Mouse (Mus musculus) heart, embryonic 10.5 days (tissue): ENCODE results near the gene Yipf4. TPM values are rescaled to one million over a fixed set of nuclear protein-coding genes. Genes with fewer than 3 reads are reported as not detected.
"Not testable (repeated sequence)": the region's sequence is repeated elsewhere in the genome, so short reads cannot be mapped to it uniquely, and the experiment has no call there.

Source experiments
- DNase-seq: peaks from one replicate; pipeline ENCODE4 v3.0.0-alpha.2; 2017; ENCODE audit warnings: low spot score
- H3K27ac ChIP-seq: fragments of 300-500 bp; sonication (generic); 2 replicates; pipeline ENCODE4 v1.5.1; 2016; ENCODE audit warnings: mild to moderate bottlenecking
- H3K27me3 ChIP-seq: fragments of 300-500 bp; sonication (generic); 2 replicates; pipeline ENCODE4 v1.6.1; 2016; ENCODE audit warnings: mild to moderate bottlenecking; ENCODE audit not compliant: poor library complexity, insufficient read depth, severe bottlenecking
- H3K36me3 ChIP-seq: fragments of 300-500 bp; sonication (generic); 2 replicates; pipeline ENCODE4 v1.6.1; 2016; ENCODE audit warnings: mild to moderate bottlenecking, moderate library complexity
- H3K4me1 ChIP-seq: fragments of 300-500 bp; sonication (generic); 2 replicates; pipeline ENCODE4 v1.6.1; 2016; ENCODE audit warnings: mild to moderate bottlenecking
- H3K4me3 ChIP-seq: fragments of 300-500 bp; sonication (generic); 2 replicates; pipeline ENCODE4 v1.5.1; 2016; ENCODE audit warnings: mild to moderate bottlenecking, moderate library complexity
- H3K9me3 ChIP-seq: fragments of 300-500 bp; sonication (generic); 2 replicates; pipeline ENCODE4 v1.6.1; 2016; ENCODE audit warnings: mild to moderate bottlenecking, moderate library complexity
- WGBS: fragments of 180-500 bp; shearing (Covaris S2); methylation state at CpG from one replicate; pipeline ENCODE4 v1.1.7; 2016; 5-methylcytosine and 5-hydroxymethylcytosine counted together
- polyA plus RNA-seq: library from polyadenylated mRNA; unstranded; fragments of >200 nt; fragmentation: Nextera tagmentation; extraction: Ambion mirVana; gene quantifications from 2 replicates; pipeline ENCODE4 v1.2.1, GENCODE M21; 2016

The Yipf4 gene
- polyA plus RNA-seq, result 35.9 and 36.3 TPM in 2 replicates

GRCm38 (mm10) chr17:74489024-74489900 lies at the start of gene Yipf4:
Gene Yipf4, plus strand, starts transcription at chr17:74489493.
- peak within 1 kb of the TSS; percentile 94 for H3K27ac ChIP-seq
- whole genome bisulfite sequencing, result 5% methylated on average over 58 of the region's 58 CpGs
- peaks cover 18% of the 10 kb centered on the region for H3K36me3 ChIP-seq
- no peaks in the 10 kb centered on the region for H3K27me3 ChIP-seq
- no peaks in the 10 kb centered on the region for H3K4me1 ChIP-seq
- peak; percentile 98 for DNase-seq
- H3K9me3 ChIP-seq, result no peaks in the 10 kb centered on the region
- H3K4me3 ChIP-seq, result peak within 1 kb of the TSS; percentile 98

GRCm38 (mm10) chr17:74440486-74440885 lies 48.8 kb upstream of the Yipf4 start:
- Histone ChIP-seq H3K4me1 (no peaks in the 10 kb centered on the region), H3K36me3 (no peaks in the 10 kb centered on the region)
- WGBS, result 72% methylated on average over 5 of the region's 5 CpGs

GRCm38 (mm10) chr17:74449776-74450175 lies 39.5 kb upstream of the Yipf4 start:
- no peaks in the 10 kb centered on the region for H3K9me3 ChIP-seq
- no peaks in the 10 kb centered on the region for H3K36me3 ChIP-seq
- no peaks in the 10 kb centered on the region for H3K4me1 ChIP-seq
- H3K27ac ChIP-seq, result no peak overlapping the region
- H3K27me3 ChIP-seq, result no peaks in the 10 kb centered on the region
- WGBS, result 87% methylated on average over 10 of the region's 10 CpGs
- peak; percentile 68 for DNase-seq
- no peak overlapping the region for H3K4me3 ChIP-seq

More at GRCm38 (mm10) chr17:74440486-74440885, 48.8 kb upstream of the Yipf4 start:
- DNase-seq, result no peak
- Histone ChIP-seq H3K27me3 (no peaks in the 10 kb centered on the region), H3K27ac (no peak overlapping the region), H3K4me3 (no peak overlapping the region), H3K9me3 (no peaks in the 10 kb centered on the region)

GRCm38 (mm10) chr17:74453928-74454327 lies 35.4 kb upstream of the Yipf4 start:
- H3K27ac ChIP-seq, result no peak overlapping the region
- no peaks in the 10 kb centered on the region for H3K27me3 ChIP-seq
- H3K36me3 ChIP-seq, result no peaks in the 10 kb centered on the region
- no peak for DNase-seq
- H3K9me3 ChIP-seq, result no peaks in the 10 kb centered on the region
- no peaks in the 10 kb centered on the region for H3K4me1 ChIP-seq
- no peak overlapping the region for H3K4me3 ChIP-seq
- 74% methylated on average over 3 of the region's 3 CpGs for WGBS

- Histone ChIP-seq H3K9me3 (no peaks in the 10 kb centered on the region), H3K27me3 (no peaks in the 10 kb centered on the region), H3K4me1 (no peaks in the 10 kb centered on the region), H3K36me3 (no peaks in the 10 kb centered on the region), H3K27ac (no peak overlapping the region), H3K4me3 (no peak overlapping the region)
- no peak for DNase-seq
- 89% methylated on average over 1 of the region's 1 CpGs for WGBS
Observed at GRCm38 (mm10) chr17:74454660-74455059, 34.6 kb upstream of the Yipf4 start.

GRCm38 (mm10) chr17:74455426-74455825 lies 33.9 kb upstream of the Yipf4 start:
- DNase-seq, result no peak
- Histone ChIP-seq H3K9me3 (no peaks in the 10 kb centered on the region), H3K4me1 (no peaks in the 10 kb centered on the region), H3K27ac (no peak overlapping the region), H3K36me3 (no peaks in the 10 kb centered on the region), H3K4me3 (no peak overlapping the region), H3K27me3 (no peaks in the 10 kb centered on the region)
- WGBS, result 84% methylated on average over 4 of the region's 4 CpGs

- H3K9me3 ChIP-seq, result no peaks in the 10 kb centered on the region
- no peak overlapping the region for H3K27ac ChIP-seq
- no peaks in the 10 kb centered on the region for H3K36me3 ChIP-seq
- WGBS, result 91% methylated on average over 5 of the region's 5 CpGs
- no peak overlapping the region for H3K4me3 ChIP-seq
- H3K4me1 ChIP-seq, result no peaks in the 10 kb centered on the region
- H3K27me3 ChIP-seq, result no peaks in the 10 kb centered on the region
- DNase-seq, result no peak
Observed at GRCm38 (mm10) chr17:74456825-74457224, 32.5 kb upstream of the Yipf4 start.

- Histone ChIP-seq H3K4me3 (no peak overlapping the region), H3K27ac (no peak overlapping the region), H3K4me1 (no peaks in the 10 kb centered on the region), H3K36me3 (no peaks in the 10 kb centered on the region), H3K27me3 (no peaks in the 10 kb centered on the region), H3K9me3 (no peaks in the 10 kb centered on the region)
- DNase-seq, result no peak
- 63% methylated on average over 10 of the region's 10 CpGs for WGBS
Observed at GRCm38 (mm10) chr17:74457972-74458677, 31.2 kb upstream of the Yipf4 start.

GRCm38 (mm10) chr17:74458711-74459408 lies 30.4 kb upstream of the Yipf4 start, which contains the start of gene Nlrc4:
Gene Nlrc4, minus strand, starts transcription at chr17:74459142.
- Histone ChIP-seq H3K36me3 (no peaks in the 10 kb centered on the region), H3K27ac (no peak within 1 kb of the TSS), H3K9me3 (no peaks in the 10 kb centered on the region), H3K4me3 (no peak within 1 kb of the TSS), H3K4me1 (no peaks in the 10 kb centered on the region), H3K27me3 (no peaks in the 10 kb centered on the region)
- no peak for DNase-seq
- WGBS, result 56% methylated on average over 8 of the region's 8 CpGs

GRCm38 (mm10) chr17:74463510-74463909 lies 25.8 kb upstream of the Yipf4 start:
- no peak for DNase-seq
- Histone ChIP-seq H3K4me1 (no peaks in the 10 kb centered on the region), H3K4me3 (no peak overlapping the region), H3K9me3 (no peaks in the 10 kb centered on the region), H3K27ac (no peak overlapping the region), H3K27me3 (no peaks in the 10 kb centered on the region), H3K36me3 (no peaks in the 10 kb centered on the region)

GRCm38 (mm10) chr17:74467981-74468380 lies 21.3 kb upstream of the Yipf4 start:
- H3K36me3 ChIP-seq, DNase-seq, H3K9me3 ChIP-seq, H3K4me3 ChIP-seq, H3K4me1 ChIP-seq, H3K27ac ChIP-seq, H3K27me3 ChIP-seq: not testable (repeated sequence)
- WGBS, result 79% methylated on average over 2 of the region's 2 CpGs

- not testable (repeated sequence) for DNase-seq
- 76% methylated on average over 6 of the region's 6 CpGs for WGBS
Observed at GRCm38 (mm10) chr17:74470133-74470532, 19.2 kb upstream of the Yipf4 start.

More at GRCm38 (mm10) chr17:74470133-74470532, 19.2 kb upstream of the Yipf4 start:
- not testable (repeated sequence) for H3K4me3 ChIP-seq, H3K4me1 ChIP-seq, H3K27me3 ChIP-seq, H3K9me3 ChIP-seq, H3K36me3 ChIP-seq, H3K27ac ChIP-seq
